Mouse (Mus musculus) erythroblast, adult 5-6 weeks (primary cell): ENCODE measurements at regions not wholly inside any gene's neighbourhood (a gene's known extent, or its start where the extent isn't known, plus 50 kb on each side); places are given as distances from the start of the nearest gene placed in this dataset.

Experiments
- ATAC-seq: replicated peaks from 2 replicates; pipeline ENCODE4 v1.8.0; 2016; ENCODE audit warnings: moderate number of reproducible peaks, mild to moderate bottlenecking, moderate TSS enrichment, inconsistent platforms; ENCODE audit not compliant: poor library complexity, low FRiP score, severe bottlenecking

DNA sequence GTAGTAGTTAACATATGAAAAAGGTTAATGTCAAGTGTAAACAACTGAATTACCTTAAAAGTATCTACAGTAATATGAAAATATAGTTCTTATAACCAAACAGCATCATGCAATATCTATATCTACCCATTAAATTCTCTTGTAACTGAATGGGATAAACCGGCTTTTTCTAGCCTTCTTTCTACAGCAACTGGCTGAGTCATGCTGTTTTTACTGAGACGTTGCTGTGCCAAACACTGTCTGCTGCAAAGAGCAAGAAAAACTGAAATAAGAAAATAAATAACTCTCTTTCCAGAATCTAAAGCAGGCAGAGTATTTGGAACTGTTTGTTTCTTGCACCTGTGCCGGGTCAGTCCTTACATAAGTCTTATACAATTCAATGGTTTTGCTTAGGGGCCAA lies 74.0 kb downstream of the Nxf2 start:
- ATAC-seq = peak; percentile 70

DNA sequence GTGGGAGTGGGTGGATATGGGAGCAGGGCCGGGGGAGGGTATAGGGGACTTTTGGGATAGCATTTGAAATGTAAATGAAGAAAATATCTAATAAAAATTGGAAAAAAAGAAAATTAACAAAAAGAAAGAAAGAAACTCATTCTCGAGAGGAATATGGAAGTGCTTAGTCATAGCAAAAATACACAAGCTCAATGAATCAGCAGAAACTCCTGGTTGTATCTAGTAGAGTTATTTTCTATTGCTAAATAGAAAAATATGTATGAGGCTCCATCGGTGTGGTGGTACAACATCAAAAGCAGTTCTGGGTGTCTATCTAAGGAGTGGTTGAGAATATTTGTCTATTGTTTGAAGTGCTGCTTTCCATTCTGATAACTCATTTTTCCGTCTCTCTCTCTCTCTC lies 74.9 kb downstream of the Nxf2 start:
- peak; percentile 67; the same call in 1 of the 2 replicates for ATAC-seq

DNA sequence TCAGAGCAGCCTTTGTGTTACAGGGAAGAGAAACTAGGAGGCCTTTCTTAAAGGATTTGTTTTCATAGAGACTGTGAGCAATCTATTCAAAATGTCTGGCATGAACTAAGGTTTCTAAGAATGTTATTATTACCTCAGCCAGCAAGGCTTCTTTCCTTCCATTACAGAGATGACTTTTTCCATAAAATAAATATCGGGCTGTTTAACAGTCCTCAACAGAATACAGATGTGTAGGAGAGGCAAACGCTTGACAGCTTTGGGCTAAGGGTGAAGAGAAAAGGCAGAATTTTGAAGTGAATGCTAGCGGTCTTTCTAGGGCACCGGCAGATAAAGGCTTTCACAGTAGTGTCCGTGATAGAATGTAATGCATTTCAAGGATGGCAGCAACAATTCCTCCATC lies 73.3 kb upstream of the Armcx2 start:
- no peak for ATAC-seq

DNA sequence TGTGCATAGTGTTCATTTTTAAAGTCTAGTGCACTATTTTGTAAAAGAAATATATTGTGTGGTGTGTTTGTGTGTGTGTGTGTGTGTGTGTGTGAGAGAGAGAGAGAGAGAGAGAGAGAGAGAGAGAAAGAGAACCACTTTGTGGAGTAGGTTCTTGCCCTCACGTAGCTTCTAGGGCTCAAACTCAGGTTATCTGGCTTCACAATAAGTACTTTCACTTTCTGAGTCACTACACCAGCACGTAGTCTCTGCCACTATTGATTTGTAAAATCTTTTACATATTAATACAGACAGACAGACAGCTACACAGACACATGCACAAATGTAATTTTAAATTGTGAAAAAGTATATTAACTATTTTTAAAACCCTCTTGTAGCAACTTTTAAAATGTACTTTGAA lies 70.9 kb upstream of the Armcx2 start:
- ATAC-seq = no peak

DNA sequence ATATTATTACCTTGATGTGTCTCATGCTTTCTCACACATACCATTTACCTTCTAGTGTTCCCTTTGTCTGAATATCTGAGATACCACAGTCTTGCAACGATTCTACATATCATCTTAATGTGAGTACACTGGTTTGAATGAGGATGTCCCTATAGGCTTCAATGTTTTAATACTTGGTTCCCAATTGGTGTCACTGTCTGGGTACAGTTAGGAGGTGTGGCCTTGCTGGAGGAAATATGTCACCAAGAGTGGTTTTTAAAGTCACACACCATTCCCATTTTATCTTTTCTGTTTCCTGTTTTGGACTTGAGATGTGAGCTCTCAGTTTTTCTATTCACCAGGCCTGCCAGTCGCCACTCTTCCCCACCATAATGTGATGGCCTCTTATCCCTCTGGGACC lies 69.8 kb upstream of the Armcx2 start:
- no peak for ATAC-seq

DNA sequence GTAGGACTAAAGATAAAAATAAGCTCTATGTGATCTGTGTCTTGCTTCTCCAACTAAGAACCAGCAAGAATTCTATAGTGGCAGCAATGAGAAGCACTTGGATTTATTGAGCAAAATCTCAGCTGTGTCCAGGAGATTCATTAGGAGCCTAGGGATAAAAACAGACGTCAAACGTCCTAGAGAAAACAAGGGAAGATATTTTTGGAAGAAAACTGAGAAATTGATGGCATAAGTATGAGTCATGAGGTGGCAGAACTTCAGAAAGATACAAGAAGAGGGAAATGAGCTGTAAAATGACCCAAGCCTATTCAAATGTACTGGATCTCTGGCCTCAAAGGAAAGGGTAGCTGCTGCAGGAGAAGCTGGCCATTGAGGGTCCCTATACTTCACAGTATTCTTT lies 65.7 kb upstream of the Armcx2 start:
- no peak for ATAC-seq

DNA sequence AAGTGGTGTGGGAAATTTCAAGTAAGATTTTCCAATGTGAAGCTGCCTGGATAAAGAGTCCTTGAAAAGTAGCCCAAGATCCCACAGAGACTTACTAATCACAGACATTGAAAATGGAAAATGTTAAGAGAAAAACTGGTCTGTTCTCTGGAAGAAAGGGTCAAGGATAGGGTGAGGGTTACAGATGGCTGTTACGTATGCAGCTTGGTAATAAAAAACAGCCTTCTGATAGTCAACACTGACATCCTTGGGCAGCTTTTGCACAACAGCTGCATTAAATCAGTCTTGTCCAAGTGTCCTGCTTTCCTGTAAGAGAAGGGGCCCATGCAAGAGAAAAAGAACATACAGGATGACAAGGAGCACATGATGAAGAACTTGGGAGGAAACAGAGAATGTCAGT lies 64.6 kb upstream of the Armcx2 start:
- ATAC-seq = no peak

DNA sequence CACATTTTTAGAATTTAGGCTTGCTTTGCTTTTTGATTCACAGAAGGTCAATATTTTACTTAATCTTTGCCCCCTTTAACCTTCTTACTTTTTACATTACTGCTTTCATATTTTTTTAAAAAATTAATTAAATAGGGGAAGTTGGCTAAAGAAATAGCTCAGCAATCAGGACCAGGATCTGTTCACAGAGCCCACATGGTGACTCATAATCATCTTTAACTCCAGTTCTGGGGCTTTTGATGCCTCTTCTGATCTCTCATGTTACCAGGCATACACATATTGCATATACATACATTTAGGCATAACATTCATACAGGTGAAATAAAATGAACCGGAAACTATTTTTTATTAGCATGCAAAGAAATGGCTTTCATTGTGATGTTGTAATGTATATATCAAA lies 52.6 kb upstream of the Armcx2 start:
- no peak for ATAC-seq
